Mouse (Mus musculus) E14TG2a.4 (cell line): ENCODE measurements around the gene Cstl1.

Source experiments
- CTCF ChIP-seq: conservative IDR thresholded peaks from 2 replicates; pipeline ENCODE4 v1.5.1; 2014; ENCODE audit warnings: low read length
- NANOG ChIP-seq: IDR thresholded peaks from 2 replicates; pipeline ENCODE4 v1.6.1; 2014; ENCODE audit warnings: borderline replicate concordance, low read length, mixed read lengths
- POU5F1 ChIP-seq: IDR thresholded peaks from 2 replicates; pipeline ENCODE4 v1.6.1; 2014; ENCODE audit warnings: low read length, borderline replicate concordance

- TF ChIP-seq CTCF, result no peak
- no peak for TF ChIP-seq POU5F1
- TF ChIP-seq NANOG, result no peak
These were observed 48.3 kb downstream of the Cstl1 start, which contains the start of gene Cst8 for GRCm38 (mm10) chr2:148798485-148798884.
